Mouse (Mus musculus): ENCODE results near the gene Psmb8.

GRCm38 (mm10) chr17:34170487-34170876, 27.0 kb upstream of the Psmb8 start:
- TF ChIP-seq CTCF (IDR thresholded peaks at IDR 0.05; ENCODE audit: extremely low read depth, insufficient read length, insufficient replicate concordance, low read depth, low read length) (no peak), POLR2A (IDR thresholded peaks at IDR 0.05; ENCODE audit: low read depth, low read length) (no peak)
